ENCODE assay signal across 10 mouse cellular contexts in genomic region chr8:3994219-3994618, GRCm38 (mm10). TPM values are rescaled to one million over a fixed set of nuclear protein-coding genes. Genes with fewer than 3 reads are reported as not detected.
DNase-seq lines count a peak whose midpoint lies in the region; ATAC-seq and TF ChIP-seq lines count a peak whose summit lies in the region.
"Had no signal": no experiment of that assay in that cellular context is flagged by ENCODE, and none has a peak within 500 bp of the region (broad histone marks: within the 10 kb centered on the region; RNA-seq: fewer than 3 reads in every experiment).

No protein-coding gene starts in this region.

- no peak for ATAC-seq in embryonic facial prominence, embryonic 11.5 days (replicated peaks; ENCODE audit: insufficient number of reproducible peaks, low FRiP score, low TSS enrichment, low read depth)
- ATAC-seq in intestine, embryonic 16.5 days, result peak; percentile 26; the same call in 1 of the 2 replicates

- TF ChIP-seq CTCF in olfactory bulb, adult 2 months (IDR thresholded peaks at IDR 0.05; ENCODE audit: insufficient read depth, low read depth, low read length), result no peak
- TF ChIP-seq CTCF in gastrocnemius, adult 2 months (IDR thresholded peaks at IDR 0.05), result no peak

- WGBS in embryonic facial prominence, embryonic 11.5 days, result 35% methylated on average over 42 of the region's 42 CpGs
- WGBS in intestine, embryonic 16.5 days, result 35% methylated on average over 42 of the region's 42 CpGs
- 36% methylated on average over 42 of the region's 42 CpGs for WGBS in olfactory bulb, adult 2 months

- H3K27me3 ChIP-seq in embryonic facial prominence, embryonic 11.5 days (ENCODE audit: control insufficient read depth, insufficient read depth, low read length), result no peaks in the 10 kb centered on the region
- H3K27me3 ChIP-seq in intestine, embryonic 16.5 days (replicated peaks; ENCODE audit: control insufficient read depth, insufficient read depth, low read length), result no peaks in the 10 kb centered on the region

- no peak for TF ChIP-seq POLR2A in olfactory bulb, adult 2 months (IDR thresholded peaks at IDR 0.05; ENCODE audit: insufficient read depth, low read depth, low read length)

- H3K27ac ChIP-seq in embryonic facial prominence, embryonic 11.5 days (replicated peaks; ENCODE audit: low read depth, low read length), result no peak overlapping the region
- no peak overlapping the region for H3K27ac ChIP-seq in intestine, embryonic 16.5 days (ENCODE audit: low read length)
- H3K27ac ChIP-seq in olfactory bulb, adult 2 months (ENCODE audit: insufficient read depth, low read depth, low read length), result no peak overlapping the region
- H3K27ac ChIP-seq in gastrocnemius, adult 2 months, result no peak overlapping the region

- H3K4me1 ChIP-seq in embryonic facial prominence, embryonic 11.5 days (ENCODE audit: control insufficient read depth, insufficient read depth, low read length), result no peaks in the 10 kb centered on the region
- H3K4me1 ChIP-seq in intestine, embryonic 16.5 days (ENCODE audit: control insufficient read depth, insufficient read depth, low read length), result no peaks in the 10 kb centered on the region
- no peaks in the 10 kb centered on the region for H3K4me1 ChIP-seq in olfactory bulb, adult 2 months (ENCODE audit: control insufficient read depth, insufficient read depth, low read length)

- no peak overlapping the region for H3K4me3 ChIP-seq in embryonic facial prominence, embryonic 11.5 days (ENCODE audit: low read depth, low read length)
- peak overlapping the region; percentile 16; the same call in 1 of the 2 replicates for H3K4me3 ChIP-seq in intestine, embryonic 16.5 days (ENCODE audit: low read length)
- peak overlapping the region; percentile 0; the same call in 1 of the 2 replicates for H3K4me3 ChIP-seq in olfactory bulb, adult 2 months (ENCODE audit: insufficient read depth, low read depth, low read length)
- no peak overlapping the region for H3K4me3 ChIP-seq in gastrocnemius, adult 2 months

- DNase-seq in kidney, postnatal 4 days, result peak; percentile 2 to 8
- DNase-seq in kidney, adult 18-20 months, result no peak
- DNase-seq in embryonic facial prominence, embryonic 11.5 days (ENCODE audit: low spot score), result no peak
- no peak for DNase-seq in retina, postnatal 1 day
- DNase-seq in gastrocnemius, adult 2 months, result no peak
- DNase-seq: kidney, postnatal 14 days; lung, adult 2 months had no signal

- peak overlapping the region; percentile 16; the same call in 1 of the 2 replicates for H3K4me2 ChIP-seq in embryonic facial prominence, embryonic 11.5 days (ENCODE audit: low read depth, low read length)
- peak overlapping the region; percentile 40 for H3K4me2 ChIP-seq in intestine, embryonic 16.5 days (ENCODE audit: low read depth, low read length)

- intact Hi-C loops in gastrocnemius, adult 2 months (cut with DNase I), result no loop called here

- no peaks in the 10 kb centered on the region for H3K36me3 ChIP-seq in embryonic facial prominence, embryonic 11.5 days (replicated peaks; ENCODE audit: control insufficient read depth, insufficient read depth, low read depth, low read length)
- H3K36me3 ChIP-seq in intestine, embryonic 16.5 days (ENCODE audit: control insufficient read depth, insufficient read depth, low read length), result no peaks in the 10 kb centered on the region

- H3K9me3 ChIP-seq in embryonic facial prominence, embryonic 11.5 days (replicated peaks; ENCODE audit: control insufficient read depth, low read length), result no peaks in the 10 kb centered on the region
- H3K9me3 ChIP-seq in intestine, embryonic 16.5 days (ENCODE audit: control insufficient read depth, low read length), result no peaks in the 10 kb centered on the region

- H3K9ac ChIP-seq in embryonic facial prominence, embryonic 11.5 days (replicated peaks; ENCODE audit: low read length), result no peak overlapping the region
- H3K9ac ChIP-seq in intestine, embryonic 16.5 days (ENCODE audit: low read depth, low read length), result no peak overlapping the region

RNA-seq across cellular contexts. Expression of gene Cd209c, which starts 39.7 kb away (rescaled TPM):
- polyA plus RNA-seq in embryonic facial prominence, embryonic 11.5 days (2014; fragmentation: Nextera tagmentation; extraction: Ambion mirVana), result 0.18 and 0.60 TPM in 2 replicates
- 0.15 and 0.43 TPM in 2 replicates for polyA plus RNA-seq in intestine, embryonic 16.5 days (2015; fragmentation: Nextera tagmentation; extraction: Ambion mirVana)
- polyA plus RNA-seq in olfactory bulb, adult 2 months (2012; ENCODE audit: insufficient read depth, insufficient read length, low replicate concordance, missing spikeins), result not detected in 2 replicates
- under 1 TPM in 1 of 2 experiments, not detected in 1; 0.66 TPM for total RNA-seq in gastrocnemius, adult 2 months (2021)
- total RNA-seq: common myeloid progenitor, adult 5-6 weeks had no signal

Comparison
In these comparisons a context has a peak if more than half of its experiments do, and no peak if none do; other contexts are left out.
1. DNase-seq: peak in kidney, postnatal 4 days (2 of 2); none in kidney, adult 18-20 months (single experiment), embryonic facial prominence, embryonic 11.5 days (single experiment), retina, postnatal 1 day (single experiment) and gastrocnemius, adult 2 months (single experiment).
2. H3K4me3 ChIP-seq: peak in intestine, embryonic 16.5 days (single experiment) and olfactory bulb, adult 2 months (single experiment); none in embryonic facial prominence, embryonic 11.5 days (single experiment) and gastrocnemius, adult 2 months (single experiment).